Mouse (Mus musculus): Measurements from ENCODE around the gene Agmat. TPM values are rescaled to one million over a fixed set of nuclear protein-coding genes. Genes with fewer than 3 reads are reported as not detected.

Gene Agmat
- polyA plus RNA-seq, 1 experiment from 2014 or later: 0.20 TPM

GRCm38 (mm10) chr4:141787046-141787445, 40.6 kb downstream of the Agmat start:
- ATAC-seq (ENCODE audit: borderline replicate concordance, extremely low read depth, low FRiP score, low TSS enrichment): no peak
- 48% methylated on average over 6 of the region's 6 CpGs for WGBS
- no peaks in the 10 kb centered on the region for H3K27me3 ChIP-seq
- H3K36me3 ChIP-seq: peaks cover 21% of the 10 kb centered on the region
- no peak overlapping the region for H3K4me3 ChIP-seq
- no peak overlapping the region for H3K4me2 ChIP-seq
- peak overlapping the region; percentile 60 for H3K27ac ChIP-seq
- no peak overlapping the region for H3K9ac ChIP-seq
- H3K4me1 ChIP-seq: peaks cover 27% of the 10 kb centered on the region
- H3K9me3 ChIP-seq: no peaks in the 10 kb centered on the region

- Histone ChIP-seq H3K36me3 (peaks cover 20% of the 10 kb centered on the region), H3K9me3 (no peaks in the 10 kb centered on the region), H3K4me1 (peaks cover 27% of the 10 kb centered on the region), H3K4me3 (no peak overlapping the region), H3K9ac (no peak overlapping the region), H3K27me3 (no peaks in the 10 kb centered on the region), H3K4me2 (no peak overlapping the region), H3K27ac (peak overlapping the region; percentile 60)
- WGBS: 72% methylated on average over 7 of the region's 7 CpGs
- no peak for ATAC-seq (ENCODE audit: borderline replicate concordance, extremely low read depth, low FRiP score, low TSS enrichment)
Observed at GRCm38 (mm10) chr4:141787462-141787861, 41.0 kb downstream of the Agmat start.

- peak overlapping the region; percentile 92 for H3K9ac ChIP-seq
- H3K27ac ChIP-seq: peak overlapping the region; percentile 76; the same call in 1 of the 2 replicates
- H3K4me1 ChIP-seq: peaks cover 40% of the 10 kb centered on the region
- 37% methylated on average over 3 of the region's 3 CpGs for WGBS
- H3K4me2 ChIP-seq: peak overlapping the region; percentile 71
- H3K9me3 ChIP-seq: no peaks in the 10 kb centered on the region
- ATAC-seq (ENCODE audit: borderline replicate concordance, extremely low read depth, low FRiP score, low TSS enrichment): no peak
- H3K27me3 ChIP-seq: no peaks in the 10 kb centered on the region
- H3K4me3 ChIP-seq: peak overlapping the region; percentile 80
- H3K36me3 ChIP-seq: no peaks in the 10 kb centered on the region
Observed at GRCm38 (mm10) chr4:141789564-141790218, 43.2 kb downstream of the Agmat start.

GRCm38 (mm10) chr4:141790524-141790990, 44.1 kb downstream of the Agmat start, which contains the start of gene Dnajc16:
TSS of gene Dnajc16 (minus strand) at chr4:141790931.
- H3K9me3 ChIP-seq: no peaks in the 10 kb centered on the region
- no peaks in the 10 kb centered on the region for H3K36me3 ChIP-seq
- no peaks in the 10 kb centered on the region for H3K27me3 ChIP-seq
- peak within 1 kb of the TSS; percentile 76 for H3K27ac ChIP-seq
- peak; percentile 85 for ATAC-seq (ENCODE audit: borderline replicate concordance, extremely low read depth, low FRiP score, low TSS enrichment)
- peak within 1 kb of the TSS; percentile 92 for H3K9ac ChIP-seq
- H3K4me1 ChIP-seq: peaks cover 45% of the 10 kb centered on the region
- peak within 1 kb of the TSS; percentile 80 for H3K4me3 ChIP-seq
- H3K4me2 ChIP-seq: peak within 1 kb of the TSS; percentile 71
- WGBS: under 1% methylated on average over 42 of the region's 42 CpGs

- Histone ChIP-seq H3K36me3 (no peaks in the 10 kb centered on the region), H3K9me3 (no peaks in the 10 kb centered on the region), H3K27me3 (no peaks in the 10 kb centered on the region), H3K4me2 (peak overlapping the region; percentile 71; the same call in 1 of the 2 replicates), H3K4me3 (no peak overlapping the region), H3K27ac (no peak overlapping the region), H3K9ac (no peak overlapping the region), H3K4me1 (peaks cover 37% of the 10 kb centered on the region)
- no peak for ATAC-seq (ENCODE audit: borderline replicate concordance, extremely low read depth, low FRiP score, low TSS enrichment)
- WGBS: 82% methylated on average over 7 of the region's 7 CpGs
Observed at GRCm38 (mm10) chr4:141791486-141791885, 45.0 kb downstream of the Agmat start.

- Histone ChIP-seq H3K27ac (no peak overlapping the region), H3K4me2 (no peak overlapping the region), H3K4me3 (no peak overlapping the region), H3K4me1 (peaks cover 35% of the 10 kb centered on the region), H3K27me3 (no peaks in the 10 kb centered on the region), H3K36me3 (no peaks in the 10 kb centered on the region), H3K9ac (no peak overlapping the region), H3K9me3 (no peaks in the 10 kb centered on the region)
- no peak for ATAC-seq (ENCODE audit: borderline replicate concordance, extremely low read depth, low FRiP score, low TSS enrichment)
- WGBS: 76% methylated on average over 8 of the region's 8 CpGs
Observed at GRCm38 (mm10) chr4:141791951-141792350, 45.5 kb downstream of the Agmat start.

GRCm38 (mm10) chr4:141792554-141793281, 46.2 kb downstream of the Agmat start:
- H3K9me3 ChIP-seq: no peaks in the 10 kb centered on the region
- H3K27ac ChIP-seq: peak overlapping the region; percentile 95
- WGBS: 9% methylated on average over 10 of the region's 10 CpGs
- 0 out of 2 replicates have a peak overlapping the region, but pooled peaks have one; percentile 66 for H3K9ac ChIP-seq
- H3K4me3 ChIP-seq: peak overlapping the region; percentile 67
- no peak for ATAC-seq (ENCODE audit: borderline replicate concordance, extremely low read depth, low FRiP score, low TSS enrichment)
- H3K4me1 ChIP-seq: peaks cover 35% of the 10 kb centered on the region
- H3K27me3 ChIP-seq: no peaks in the 10 kb centered on the region
- H3K4me2 ChIP-seq: peak overlapping the region; percentile 61
- H3K36me3 ChIP-seq: no peaks in the 10 kb centered on the region; the same call in 1 of the 2 replicates

- peak; percentile 86 for ATAC-seq (ENCODE audit: borderline replicate concordance, extremely low read depth, low FRiP score, low TSS enrichment)
- WGBS: under 1% methylated on average over 80 of the region's 80 CpGs
- Histone ChIP-seq H3K9ac (peak within 1 kb of the TSS; percentile 66), H3K4me1 (peaks cover 35% of the 10 kb centered on the region), H3K27me3 (no peaks in the 10 kb centered on the region), H3K4me2 (peak within 1 kb of the TSS; percentile 61), H3K36me3 (no peaks in the 10 kb centered on the region; the same call in 1 of the 2 replicates), H3K9me3 (no peaks in the 10 kb centered on the region), H3K27ac (peak within 1 kb of the TSS; percentile 95), H3K4me3 (peak within 1 kb of the TSS; percentile 67)
Observed at GRCm38 (mm10) chr4:141793282-141794151, 47.0 kb downstream of the Agmat start, which contains the start of gene Casp9. TSS of gene Casp9 (plus strand) at chr4:141793612.

GRCm38 (mm10) chr4:141794152-141794535, 47.7 kb downstream of the Agmat start:
- Histone ChIP-seq H3K27me3 (no peaks in the 10 kb centered on the region), H3K9me3 (no peaks in the 10 kb centered on the region), H3K36me3 (no peaks in the 10 kb centered on the region; the same call in 1 of the 2 replicates), H3K4me1 (peaks cover 31% of the 10 kb centered on the region), H3K4me3 (peak overlapping the region; percentile 67), H3K27ac (peak overlapping the region; percentile 95), H3K9ac (peak overlapping the region; percentile 66), H3K4me2 (peak overlapping the region; percentile 61)
- WGBS: 4% methylated on average over 5 of the region's 5 CpGs
- no peak for ATAC-seq (ENCODE audit: borderline replicate concordance, extremely low read depth, low FRiP score, low TSS enrichment)

- H3K27me3 ChIP-seq: no peaks in the 10 kb centered on the region
- no peak overlapping the region for H3K4me3 ChIP-seq
- 74% methylated on average over 7 of the region's 7 CpGs for WGBS
- no peaks in the 10 kb centered on the region; the same call in 1 of the 2 replicates for H3K36me3 ChIP-seq
- H3K4me2 ChIP-seq: no peak overlapping the region
- H3K27ac ChIP-seq: no peak overlapping the region
- no peak for ATAC-seq (ENCODE audit: borderline replicate concordance, extremely low read depth, low FRiP score, low TSS enrichment)
- H3K4me1 ChIP-seq: peaks cover 20% of the 10 kb centered on the region
- H3K9me3 ChIP-seq: no peaks in the 10 kb centered on the region
- no peak overlapping the region for H3K9ac ChIP-seq
Observed at GRCm38 (mm10) chr4:141796356-141796755, 49.9 kb downstream of the Agmat start.

- H3K27ac ChIP-seq: no peak overlapping the region
- H3K4me3 ChIP-seq: no peak overlapping the region
Observed at GRCm38 (mm10) chr4:141796954-141797353, 50.5 kb downstream of the Agmat start.

More at GRCm38 (mm10) chr4:141796954-141797353, 50.5 kb downstream of the Agmat start:
- 75% methylated on average over 4 of the region's 4 CpGs for WGBS
- H3K27me3 ChIP-seq: no peaks in the 10 kb centered on the region
- no peak overlapping the region for H3K4me2 ChIP-seq
- peaks cover 20% of the 10 kb centered on the region for H3K4me1 ChIP-seq
- H3K9me3 ChIP-seq: no peaks in the 10 kb centered on the region
- H3K36me3 ChIP-seq: no peaks in the 10 kb centered on the region; the same call in 1 of the 2 replicates
- no peak overlapping the region for H3K9ac ChIP-seq
- no peak for ATAC-seq (ENCODE audit: borderline replicate concordance, extremely low read depth, low FRiP score, low TSS enrichment)

Measured in lung, embryonic 15.5 days (tissue).